Mouse (Mus musculus) neural tube, embryonic 15.5 days (tissue): ENCODE results near the gene Usf3. TPM values are rescaled to one million over a fixed set of nuclear protein-coding genes. Genes with fewer than 3 reads are reported as not detected.
A peak's percentile ranks its signal among the peaks of the same experiment; 100 is the strongest.

Experiments
- ATAC-seq: fragments of 200-750 bp; cut with Nextera tagmentation; 2 replicates; pipeline ENCODE4 v1.8.0; 2017; ENCODE audit warnings: mild to moderate bottlenecking, moderate TSS enrichment, moderate library complexity; ENCODE audit not compliant: low FRiP score
- H3K27ac ChIP-seq: fragments of 300-500 bp; sonication (generic); replicated peaks from 2 replicates; pipeline ENCODE4 v1.5.1; 2015; ENCODE audit warnings: mild to moderate bottlenecking, inconsistent platforms
- H3K27me3 ChIP-seq: fragments of 300-500 bp; sonication (generic); replicated peaks from 2 replicates; pipeline ENCODE4 v1.6.1; 2015; ENCODE audit warnings: inconsistent platforms
- H3K36me3 ChIP-seq: fragments of 300-500 bp; sonication (generic); 2 replicates; pipeline ENCODE4 v1.6.1; 2015; ENCODE audit warnings: inconsistent platforms
- H3K4me1 ChIP-seq: fragments of 300-500 bp; sonication (generic); 2 replicates; pipeline ENCODE4 v1.6.1; 2015; ENCODE audit warnings: inconsistent platforms
- H3K4me2 ChIP-seq: fragments of 300-500 bp; sonication (generic); 2 replicates; pipeline ENCODE4 v1.6.1; 2015; ENCODE audit warnings: inconsistent platforms, mild to moderate bottlenecking, moderate library complexity
- H3K4me3 ChIP-seq: fragments of 300-500 bp; sonication (generic); replicated peaks from 2 replicates; pipeline ENCODE4 v1.5.1; 2015; ENCODE audit warnings: mild to moderate bottlenecking, inconsistent platforms
- H3K9ac ChIP-seq: fragments of 300-500 bp; sonication (generic); replicated peaks from 2 replicates; pipeline ENCODE4 v1.6.1; 2015; ENCODE audit warnings: mild to moderate bottlenecking, inconsistent platforms
- H3K9me3 ChIP-seq: fragments of 300-500 bp; sonication (generic); replicated peaks from 2 replicates; pipeline ENCODE4 v1.6.1; 2016; ENCODE audit warnings: inconsistent platforms
- WGBS: fragments of 180-500 bp; shearing (Covaris S2); methylation state at CpG from one replicate; pipeline ENCODE4 v1.1.7; 2015; ENCODE audit warnings: mixed read lengths; 5-methylcytosine and 5-hydroxymethylcytosine counted together
- polyA plus RNA-seq: library from polyadenylated mRNA; unstranded; fragments of >200 nt; fragmentation: Nextera tagmentation; extraction: Ambion mirVana; gene quantifications from 2 replicates; pipeline ENCODE4 v1.2.1, GENCODE M21; 2015

Gene Usf3
- polyA plus RNA-seq, 1 experiment from 2014 or later = 2.5 TPM

DNA sequence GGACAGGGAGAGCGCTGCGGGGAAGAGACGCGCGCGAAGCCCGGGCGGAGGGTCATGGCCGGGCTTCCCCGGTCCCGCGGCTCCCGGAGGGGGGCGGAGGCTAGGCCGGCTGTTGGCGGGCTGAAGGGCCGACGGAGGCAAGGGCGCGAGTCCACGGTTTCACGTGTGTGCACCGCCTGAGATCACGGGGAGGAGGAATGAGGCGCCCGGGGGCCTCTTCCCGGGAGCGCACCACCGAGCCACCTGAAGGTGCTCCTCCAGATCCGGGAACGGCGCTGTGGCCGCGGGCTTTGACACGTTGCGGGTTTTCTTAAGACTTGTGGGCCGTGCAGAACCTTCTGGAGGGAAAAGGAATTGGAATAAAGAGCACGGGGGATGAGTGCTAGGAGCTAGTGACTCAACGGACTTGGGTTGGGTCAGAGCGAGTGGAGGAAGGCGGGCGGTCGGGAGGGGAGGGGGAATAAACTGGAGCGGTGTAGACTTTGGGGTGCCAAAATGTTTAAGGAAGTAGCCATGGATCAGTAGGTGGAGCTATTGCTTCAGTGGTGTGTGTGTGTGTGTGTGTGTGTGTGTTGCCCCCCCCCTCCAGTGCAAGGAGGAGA lies 32.8 kb upstream of the Usf3 start:
- WGBS = under 1% methylated on average over 43 of the region's 44 CpGs

DNA sequence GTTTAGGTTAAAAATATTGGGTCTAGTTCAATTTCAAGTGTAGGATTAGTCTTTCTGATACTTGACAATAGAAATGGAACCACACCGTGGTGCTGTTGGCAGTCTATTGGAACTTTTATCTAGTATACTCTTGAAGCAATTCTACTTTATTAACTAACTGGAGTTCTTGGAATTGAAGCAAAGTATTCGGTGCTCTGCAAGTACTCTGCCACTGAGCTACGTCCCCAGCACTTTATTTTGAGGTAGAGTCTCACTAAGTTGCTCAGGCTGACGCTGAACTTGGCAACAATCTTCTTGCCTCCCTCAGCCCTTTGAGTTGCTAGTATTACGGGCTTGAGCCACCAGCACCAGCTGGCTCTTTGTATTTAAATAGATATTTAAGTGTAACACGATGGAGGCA lies 31.6 kb upstream of the Usf3 start:
- no peak for ATAC-seq
- Histone ChIP-seq H3K4me2 (peak overlapping the region; percentile 72), H3K36me3 (no peaks in the 10 kb centered on the region), H3K4me3 (0 out of 2 replicates have a peak overlapping the region, but pooled peaks have one; percentile 6), H3K9ac (no peak overlapping the region), H3K9me3 (no peaks in the 10 kb centered on the region), H3K4me1 (peaks cover 25% of the 10 kb centered on the region), H3K27me3 (no peaks in the 10 kb centered on the region), H3K27ac (no peak overlapping the region)
- WGBS = 42% methylated on average over 6 of the region's 6 CpGs

More for the DNA sequence above, 32.8 kb upstream of the Usf3 start:
- Histone ChIP-seq H3K27me3 (no peaks in the 10 kb centered on the region), H3K4me1 (peaks cover 27% of the 10 kb centered on the region), H3K9me3 (no peaks in the 10 kb centered on the region), H3K4me3 (peak overlapping the region; percentile 94), H3K27ac (peak overlapping the region; percentile 98), H3K9ac (peak overlapping the region; percentile 88), H3K4me2 (peak overlapping the region; percentile 72), H3K36me3 (no peaks in the 10 kb centered on the region)
- ATAC-seq = peak; percentile 40

DNA sequence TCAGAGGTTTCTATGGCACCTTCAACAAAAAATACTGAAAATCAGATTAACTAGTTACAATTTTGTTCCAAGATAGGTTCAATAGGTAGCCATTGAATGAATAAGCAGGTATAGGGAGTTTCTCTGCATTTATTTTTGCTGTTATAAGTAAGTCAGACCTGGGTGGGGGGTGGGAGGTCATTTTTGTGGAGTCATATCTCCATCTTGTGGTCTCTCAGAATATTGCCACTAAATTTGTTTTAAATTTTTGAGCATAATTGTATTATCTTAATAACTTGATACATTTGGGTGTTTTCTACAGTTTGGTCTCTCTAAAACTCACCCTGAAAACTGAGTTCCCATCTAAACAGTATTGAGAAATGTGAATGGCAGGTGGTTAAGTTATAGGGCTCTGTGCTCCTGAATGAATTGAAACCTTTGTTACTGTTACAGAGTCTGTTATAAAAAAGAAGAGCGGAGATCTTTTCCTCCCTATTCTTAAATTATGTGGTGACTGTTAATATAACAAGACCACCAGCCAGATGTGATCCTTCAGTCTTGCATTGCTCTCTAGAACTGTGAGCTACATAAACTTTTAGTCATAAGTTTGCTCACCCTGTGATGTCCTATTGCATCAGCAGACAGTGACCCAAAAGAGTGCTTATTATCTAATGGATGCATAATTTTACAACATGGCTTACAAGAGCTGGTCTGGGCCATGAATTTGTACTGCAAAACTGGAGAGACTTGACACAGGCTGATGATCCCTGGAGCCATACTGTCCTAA lies 23.9 kb upstream of the Usf3 start:
- WGBS = 89% methylated on average over 1 of the region's 1 CpGs

GRCm38 (mm10) chr16:44154497-44155057 lies 18.5 kb upstream of the Usf3 start:
- WGBS = 74% methylated on average over 6 of the region's 6 CpGs
- ATAC-seq = no peak
- H3K9ac ChIP-seq = no peak overlapping the region
- H3K4me2 ChIP-seq = no peak overlapping the region
- H3K9me3 ChIP-seq = no peaks in the 10 kb centered on the region
- H3K4me1 ChIP-seq = no peaks in the 10 kb centered on the region
- H3K27me3 ChIP-seq = no peaks in the 10 kb centered on the region
- no peak overlapping the region for H3K27ac ChIP-seq
- H3K36me3 ChIP-seq = peaks cover 6% of the 10 kb centered on the region; the same call in 1 of the 2 replicates
- no peak overlapping the region for H3K4me3 ChIP-seq

More for the DNA sequence above, 23.9 kb upstream of the Usf3 start:
- Histone ChIP-seq H3K36me3 (no peaks in the 10 kb centered on the region), H3K9ac (no peak overlapping the region), H3K27me3 (no peaks in the 10 kb centered on the region), H3K4me1 (no peaks in the 10 kb centered on the region), H3K27ac (no peak overlapping the region), H3K9me3 (no peaks in the 10 kb centered on the region), H3K4me3 (no peak overlapping the region), H3K4me2 (no peak overlapping the region)
- no peak for ATAC-seq

DNA sequence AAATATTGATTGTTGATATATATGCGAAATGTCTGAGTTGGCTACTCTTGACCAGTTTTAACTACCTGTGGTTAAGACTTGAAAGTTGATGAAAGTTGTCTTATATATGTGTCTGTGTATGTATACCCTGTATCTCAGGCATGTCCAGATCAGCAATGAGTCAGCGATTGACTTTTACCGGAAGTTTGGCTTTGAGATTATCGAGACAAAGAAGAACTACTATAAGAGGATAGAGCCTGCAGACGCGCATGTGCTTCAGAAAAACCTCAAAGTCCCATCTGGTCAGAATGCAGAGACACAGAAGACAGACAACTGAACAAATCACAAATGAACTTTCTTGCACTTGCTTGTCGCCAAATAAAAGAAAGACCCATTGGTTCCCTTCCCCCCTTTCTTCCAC lies 13.7 kb upstream of the Usf3 start:
- Histone ChIP-seq H3K4me3 (no peak overlapping the region), H3K9ac (no peak overlapping the region), H3K9me3 (no peaks in the 10 kb centered on the region), H3K27me3 (no peaks in the 10 kb centered on the region), H3K27ac (no peak overlapping the region), H3K4me1 (no peaks in the 10 kb centered on the region), H3K36me3 (peaks cover 8% of the 10 kb centered on the region; the same call in 1 of the 2 replicates), H3K4me2 (no peak overlapping the region)
- 95% methylated on average over 7 of the region's 7 CpGs for WGBS
- no peak for ATAC-seq

- no peak overlapping the region for H3K27ac ChIP-seq
- H3K9me3 ChIP-seq = no peaks in the 10 kb centered on the region
- H3K36me3 ChIP-seq = peaks cover 5% of the 10 kb centered on the region; the same call in 1 of the 2 replicates
- 84% methylated on average over 2 of the region's 2 CpGs for WGBS
- no peak overlapping the region for H3K4me3 ChIP-seq
- no peak overlapping the region for H3K9ac ChIP-seq
- no peak for ATAC-seq
- no peak overlapping the region for H3K4me2 ChIP-seq
- no peaks in the 10 kb centered on the region for H3K27me3 ChIP-seq
- no peaks in the 10 kb centered on the region for H3K4me1 ChIP-seq
Measured at GRCm38 (mm10) chr16:44163831-44164230, 9.2 kb upstream of the Usf3 start.

DNA sequence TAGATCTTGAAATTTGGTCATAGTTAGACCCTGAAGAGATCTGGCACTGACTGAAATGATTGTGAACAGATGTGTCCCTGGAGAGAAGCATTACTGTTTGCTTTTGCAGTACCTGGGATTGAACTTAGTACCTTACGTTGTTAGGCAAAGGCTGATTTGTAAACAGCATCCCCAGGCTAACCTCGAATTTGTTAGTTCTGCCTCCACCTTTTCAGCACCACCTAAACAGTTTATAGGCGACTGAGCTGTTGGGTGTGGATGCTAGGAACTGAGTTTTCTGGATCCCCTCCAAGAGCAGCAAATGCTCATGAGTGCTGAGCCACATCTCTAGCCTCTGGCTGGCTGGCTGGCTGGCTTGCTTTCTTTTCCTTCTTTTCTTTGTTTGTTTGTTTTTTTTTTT lies 7.9 kb upstream of the Usf3 start:
- no peak overlapping the region for H3K9ac ChIP-seq
- H3K4me1 ChIP-seq = no peaks in the 10 kb centered on the region
- WGBS = 58% methylated on average over 3 of the region's 3 CpGs
- no peak overlapping the region for H3K27ac ChIP-seq
- no peaks in the 10 kb centered on the region for H3K9me3 ChIP-seq
- no peak overlapping the region for H3K4me2 ChIP-seq
- ATAC-seq = no peak
- no peak overlapping the region for H3K4me3 ChIP-seq
- no peaks in the 10 kb centered on the region for H3K27me3 ChIP-seq
- H3K36me3 ChIP-seq = no peaks in the 10 kb centered on the region

- peaks cover 10% of the 10 kb centered on the region for H3K4me1 ChIP-seq
- H3K9me3 ChIP-seq = no peaks in the 10 kb centered on the region
- no peak for ATAC-seq
- no peak overlapping the region for H3K27ac ChIP-seq
- 86% methylated on average over 4 of the region's 4 CpGs for WGBS
- no peak overlapping the region for H3K4me3 ChIP-seq
- no peaks in the 10 kb centered on the region for H3K36me3 ChIP-seq
- H3K27me3 ChIP-seq = no peaks in the 10 kb centered on the region
- no peak overlapping the region for H3K9ac ChIP-seq
- no peak overlapping the region for H3K4me2 ChIP-seq
Measured at GRCm38 (mm10) chr16:44168990-44169389, 4.1 kb upstream of the Usf3 start.

GRCm38 (mm10) chr16:44172297-44173154 lies 520 bp upstream of the Usf3 start:
- no peaks in the 10 kb centered on the region for H3K9me3 ChIP-seq
- peak; percentile 100 for ATAC-seq
- peaks cover 22% of the 10 kb centered on the region for H3K4me1 ChIP-seq
- H3K27me3 ChIP-seq = no peaks in the 10 kb centered on the region
- peak overlapping the region; percentile 88 for H3K4me3 ChIP-seq
- peak overlapping the region; percentile 88 for H3K27ac ChIP-seq
- under 1% methylated on average over 26 of the region's 26 CpGs for WGBS
- H3K9ac ChIP-seq = peak overlapping the region; percentile 53
- no peaks in the 10 kb centered on the region for H3K36me3 ChIP-seq
- H3K4me2 ChIP-seq = peak overlapping the region; percentile 87

DNA sequence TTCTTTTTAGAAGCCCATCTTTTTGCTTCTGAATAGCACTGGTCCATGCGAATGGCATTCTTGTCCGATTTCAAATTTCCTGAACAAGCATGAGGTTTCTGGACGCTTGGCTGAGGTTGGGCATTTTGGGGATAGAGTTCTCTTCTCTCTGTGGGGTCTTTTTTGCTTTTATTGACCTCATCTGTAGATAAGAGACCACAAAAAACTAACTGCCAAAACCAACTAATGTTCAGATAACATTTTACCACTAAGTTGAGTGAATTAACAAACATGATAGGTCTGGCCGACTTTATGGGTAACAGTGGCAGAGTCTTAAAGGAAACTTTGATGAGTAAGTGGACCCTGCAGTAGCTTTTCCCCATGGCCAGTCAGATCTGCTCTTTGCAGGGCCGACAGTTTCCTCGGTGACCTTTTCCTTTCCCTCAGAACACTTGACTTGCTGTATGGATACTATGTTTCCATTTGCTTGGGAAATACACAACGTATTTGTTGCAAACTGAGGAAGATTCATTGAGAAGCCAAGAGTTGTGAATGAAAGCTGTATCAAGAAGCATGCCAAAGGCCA lies 1.0 kb downstream of the Usf3 start:
- no peak for ATAC-seq
- peak overlapping the region; percentile 90 for H3K27ac ChIP-seq
- H3K27me3 ChIP-seq = no peaks in the 10 kb centered on the region
- no peaks in the 10 kb centered on the region for H3K36me3 ChIP-seq
- 21% methylated on average over 7 of the region's 7 CpGs for WGBS
- peak overlapping the region; percentile 87 for H3K4me2 ChIP-seq
- H3K4me1 ChIP-seq = peaks cover 22% of the 10 kb centered on the region
- peak overlapping the region; percentile 88 for H3K4me3 ChIP-seq
- H3K9ac ChIP-seq = peak overlapping the region; percentile 89
- no peaks in the 10 kb centered on the region for H3K9me3 ChIP-seq

DNA sequence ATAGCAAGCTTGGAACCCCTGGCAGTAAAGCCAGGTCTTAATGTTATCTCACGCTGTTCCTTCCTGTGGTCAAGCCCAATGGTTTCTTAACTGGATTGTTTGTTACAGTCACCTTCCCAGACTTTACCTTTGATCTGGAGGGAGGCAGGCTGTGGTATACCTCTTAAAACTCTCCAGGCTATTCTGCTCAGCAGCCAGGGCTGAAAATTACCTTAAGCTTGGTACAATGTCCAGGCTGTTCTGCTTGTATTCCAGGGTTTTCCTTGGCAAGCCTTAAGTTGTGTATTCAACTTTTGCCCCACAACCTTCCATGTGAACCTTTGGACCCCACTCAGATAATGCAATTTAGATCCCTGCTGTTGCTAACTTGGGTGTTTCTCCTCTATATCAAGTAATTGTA lies 2.0 kb downstream of the Usf3 start:
- H3K4me1 ChIP-seq = peaks cover 22% of the 10 kb centered on the region
- no peak overlapping the region for H3K27ac ChIP-seq
- ATAC-seq = no peak
- H3K9ac ChIP-seq = no peak overlapping the region
- WGBS = 81% methylated on average over 1 of the region's 1 CpGs
- H3K36me3 ChIP-seq = no peaks in the 10 kb centered on the region
- no peaks in the 10 kb centered on the region for H3K27me3 ChIP-seq
- no peaks in the 10 kb centered on the region for H3K9me3 ChIP-seq
- no peak overlapping the region for H3K4me2 ChIP-seq
- no peak overlapping the region for H3K4me3 ChIP-seq
